Mouse (Mus musculus) ES-E14 (cell line): ENCODE data around the gene Stam2. TPM values are rescaled to one million over a fixed set of nuclear protein-coding genes. Genes with fewer than 3 reads are reported as not detected.

ENCODE experiments used
- DNase-seq: peaks from one replicate; pipeline ENCODE4 v3.0.0-alpha.2; 2013; ENCODE audit warnings: low read depth, low spot score
- H3K27ac ChIP-seq: 2 replicates; pipeline ENCODE4 v1.5.1; 2012; ENCODE audit warnings: low read depth, mild to moderate bottlenecking, low read length, moderate library complexity, mixed read lengths; ENCODE audit not compliant: poor library complexity, insufficient read depth, severe bottlenecking
- H3K36me3 ChIP-seq: 2 replicates; pipeline ENCODE4 v1.6.1; 2012; ENCODE audit warnings: mild to moderate bottlenecking, low read length, moderate library complexity, mixed read lengths; ENCODE audit not compliant: control insufficient read depth, poor library complexity, insufficient read depth, severe bottlenecking
- H3K4me1 ChIP-seq, 2 experiments: fragments of 150-350 bp in 1 of 2; sonication (generic) in 1 of 2; 2 replicates each; pipeline ENCODE4 v1.6.1; 2012; ENCODE audit warnings: low read length in 2 of 2, mild to moderate bottlenecking in 1 of 2, mixed read lengths in 1 of 2; ENCODE audit not compliant: control insufficient read depth in 2 of 2, insufficient read depth in 2 of 2, poor library complexity in 1 of 2
- H3K4me3 ChIP-seq, 2 experiments: fragments of 150-350 bp in 1 of 2; sonication (generic) in 1 of 2; 2 replicates each; pipeline ENCODE4 v1.5.1; 2012; ENCODE audit warnings: low read length in 2 of 2, low read depth in 1 of 2, mild to moderate bottlenecking in 1 of 2, mixed read lengths in 1 of 2; ENCODE audit not compliant: insufficient read depth in 1 of 2, poor library complexity in 1 of 2, severe bottlenecking in 1 of 2
- H3K9ac ChIP-seq: 2 replicates; pipeline ENCODE4 v1.6.1; 2012; ENCODE audit warnings: low read depth, mild to moderate bottlenecking, low read length, mixed read lengths; ENCODE audit not compliant: poor library complexity, insufficient read depth, severe bottlenecking
- H3K9me3 ChIP-seq: fragments of 150-350 bp; sonication (generic); 2 replicates; pipeline ENCODE4 v1.6.1; 2012; ENCODE audit warnings: low read depth, mild to moderate bottlenecking, low read length; ENCODE audit not compliant: control insufficient read depth, insufficient read depth
- CHD2 ChIP-seq: IDR thresholded peaks from 2 replicates; pipeline ENCODE4 v1.6.1; 2014; ENCODE audit warnings: mild to moderate bottlenecking, low read depth, low read length, inconsistent platforms
- HCFC1 ChIP-seq: IDR thresholded peaks from 2 replicates; pipeline ENCODE4 v1.6.1; 2012; ENCODE audit warnings: low read length, inconsistent platforms, borderline replicate concordance; ENCODE audit not compliant: insufficient read depth
- MAFK ChIP-seq: IDR thresholded peaks from 2 replicates; pipeline ENCODE4 v1.6.1; 2014; ENCODE audit warnings: mild to moderate bottlenecking, low read depth, low read length, inconsistent platforms; ENCODE audit not compliant: insufficient read depth
- ZC3H11A ChIP-seq: IDR thresholded peaks from 2 replicates; pipeline ENCODE4 v1.6.1; 2012; ENCODE audit warnings: low read depth, mild to moderate bottlenecking, inconsistent platforms, low read length, borderline replicate concordance
- ZNF384 ChIP-seq: IDR thresholded peaks from 2 replicates; pipeline ENCODE4 v1.6.1; 2012; ENCODE audit warnings: low read depth, low read length, inconsistent platforms
- in situ Hi-C, 2 experiments: fragments of 600-800 bp; cut with MboI; formaldehyde crosslinking; loops; one replicate each; pipeline ENCODE4 v1.15.1; 2025; ENCODE audit warnings: low sequenced_read_pairs in 2 of 2, inconsistent platforms in 1 of 2; ENCODE audit not compliant: unreplicated experiment in 2 of 2
- total RNA-seq: library from RNA; depleted of rRNA; stranded (reverse); fragments of 300-350 nt; gene quantifications from 2 replicates; pipeline ENCODE4 v1.2.3, GENCODE M21; 2012

The Stam2 gene
- total RNA-seq, 1 experiment = 24.5 TPM

DNA sequence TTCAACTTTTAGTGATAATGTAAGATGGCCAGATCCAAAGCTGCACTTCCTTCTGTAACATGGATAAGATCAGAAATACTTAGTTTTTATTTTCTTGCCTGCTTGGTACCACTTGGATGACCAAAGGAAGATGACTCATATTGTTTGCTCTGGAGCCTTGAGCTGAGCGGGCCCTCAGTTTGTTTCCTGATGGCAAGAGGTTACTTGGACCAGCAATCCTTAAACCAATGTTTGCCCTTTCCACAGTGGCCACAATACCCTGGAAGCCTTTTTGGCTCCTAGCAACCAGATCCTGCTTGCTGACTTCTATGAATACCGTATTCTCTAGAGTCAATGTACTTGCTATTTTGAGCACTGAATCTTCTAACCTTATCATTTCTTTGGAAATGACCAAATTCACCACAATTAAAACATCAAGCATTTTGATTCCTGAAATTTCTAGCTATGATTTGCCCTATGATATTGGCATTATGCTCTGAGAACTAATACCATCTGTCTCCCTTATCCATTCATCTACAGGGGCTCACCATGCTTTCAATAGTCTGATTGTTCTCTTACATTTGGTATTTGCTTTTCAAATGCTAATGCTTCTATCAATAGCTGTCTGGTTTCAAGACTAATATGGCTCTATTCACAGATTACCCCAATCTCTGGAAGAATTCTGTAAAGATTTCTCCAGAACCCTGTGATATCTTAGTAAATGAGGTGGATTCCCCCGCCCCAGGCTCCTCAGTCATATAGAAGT lies 11.7 kb upstream of the Stam2 start:
- no peak overlapping the region for H3K9ac ChIP-seq
- H3K4me1 ChIP-seq = no peaks in the 10 kb centered on the region
- H3K27ac ChIP-seq = no peak overlapping the region
- no peak overlapping the region for H3K4me3 ChIP-seq
- DNase-seq = no peak
- TF ChIP-seq MAFK (no peak), ZC3H11A (no peak), ZNF384 (no peak), HCFC1 (no peak)
- H3K36me3 ChIP-seq = no peaks in the 10 kb centered on the region
- H3K9me3 ChIP-seq = no peaks in the 10 kb centered on the region
- in situ Hi-C loops = loop anchor here in 1 of 2 experiments (25.0 kb wide), 1 partner anchor 334 kb away; no protein-coding TSS in a partner anchor

DNA sequence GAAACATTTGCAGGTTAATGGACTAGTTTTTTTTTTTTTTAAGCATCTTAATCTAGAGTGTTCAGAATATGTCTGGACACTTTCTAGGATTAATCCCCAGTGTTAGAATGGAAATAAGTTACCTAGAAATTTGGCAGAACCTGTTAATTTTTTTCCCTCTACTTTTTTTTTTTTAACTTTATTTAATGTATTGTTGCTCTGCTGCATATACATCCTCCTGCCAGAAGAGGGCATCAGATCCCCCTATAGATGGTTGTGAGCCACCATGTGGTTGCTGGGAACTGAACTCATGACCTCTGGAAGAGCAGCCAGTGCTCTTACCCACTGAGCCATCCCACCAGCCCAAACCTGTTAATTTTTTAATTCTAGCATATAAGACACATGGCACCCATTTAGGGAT lies 2.0 kb upstream of the Stam2 start:
- no peak for DNase-seq
- TF ChIP-seq ZC3H11A (no peak), ZNF384 (peak; percentile 94)
- in situ Hi-C loops = no loop called here
- Histone ChIP-seq H3K9ac (no peak overlapping the region), H3K27ac (no peak overlapping the region), H3K4me3 (no peak overlapping the region), H3K4me1 (no peaks in the 10 kb centered on the region; a peak in 1 of 4 replicates), H3K9me3 (no peaks in the 10 kb centered on the region), H3K36me3 (no peaks in the 10 kb centered on the region)

DNA sequence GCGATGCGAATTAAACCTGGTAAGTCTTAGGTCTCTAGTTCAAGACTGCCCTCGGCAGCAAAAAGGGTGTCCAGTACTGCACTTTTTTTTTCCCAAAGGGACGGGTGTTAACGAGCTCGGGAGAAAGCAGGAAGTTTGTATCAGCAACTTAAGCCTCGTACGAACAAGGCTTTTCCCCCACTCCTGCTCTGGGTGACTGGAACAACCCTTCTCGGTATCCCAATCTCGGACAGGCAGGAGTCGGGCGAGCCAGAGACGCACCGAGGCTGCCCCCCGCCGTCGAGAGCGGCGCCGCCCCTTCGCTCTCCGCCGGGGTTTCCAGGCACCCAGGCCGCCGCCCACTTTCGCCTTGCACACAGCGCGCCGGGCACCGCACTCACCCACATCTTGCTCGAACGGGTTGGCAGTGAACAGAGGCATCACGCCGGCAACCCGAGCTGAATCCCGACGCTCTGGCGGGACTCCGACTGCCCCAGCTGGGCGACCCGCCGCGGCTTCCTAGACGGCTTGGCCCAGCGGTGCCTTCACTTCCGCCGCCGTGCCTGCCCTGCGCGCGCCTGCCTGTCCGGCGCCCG lies 313 bp downstream of the Stam2 start:
- peak overlapping the region; percentile 96 for H3K9ac ChIP-seq
- peak; percentile 36 for DNase-seq
- in situ Hi-C loops = no loop called here
- H3K27ac ChIP-seq = peak overlapping the region; percentile 88; the same call in 1 of the 2 replicates
- TF ChIP-seq ZNF384 = no peak
- no peak for TF ChIP-seq CHD2
- TF ChIP-seq ZC3H11A = no peak
- no peak for TF ChIP-seq HCFC1
- no peak for TF ChIP-seq MAFK
- H3K4me3 ChIP-seq = peak overlapping the region; percentile 77 to 84
- no peaks in the 10 kb centered on the region for H3K9me3 ChIP-seq
- H3K36me3 ChIP-seq = no peaks in the 10 kb centered on the region
- peaks cover 0 to 2% of the 10 kb centered on the region in 2 experiments; a peak in 2 of 4 replicates for H3K4me1 ChIP-seq

DNA sequence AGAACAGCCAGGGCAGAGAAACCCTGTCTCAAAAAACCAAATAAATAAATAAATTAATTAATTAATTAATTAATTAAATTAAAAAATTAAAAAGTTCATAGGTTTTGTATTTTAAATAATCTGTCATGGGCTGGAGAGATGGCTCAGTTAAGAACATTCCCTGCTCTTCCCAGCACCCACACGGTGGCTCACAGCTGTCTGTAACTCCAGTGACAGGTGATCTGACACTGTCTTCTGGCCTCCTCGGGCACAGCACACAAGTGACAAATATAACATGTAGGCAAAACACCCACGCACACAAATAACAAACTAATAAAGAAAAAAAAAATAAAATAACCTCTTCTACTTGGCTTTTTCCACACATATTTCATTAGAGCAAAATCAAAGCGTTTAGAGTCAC lies 1.5 kb downstream of the Stam2 start:
- in situ Hi-C loops = no loop called here
- TF ChIP-seq ZNF384 = no peak
- no peak for TF ChIP-seq CHD2
- TF ChIP-seq MAFK = no peak
- TF ChIP-seq HCFC1 = no peak
- no peak for TF ChIP-seq ZC3H11A

More for the DNA sequence above, 1.5 kb downstream of the Stam2 start:
- Histone ChIP-seq H3K9me3 (no peaks in the 10 kb centered on the region), H3K4me3 (0 out of 4 replicates have a peak overlapping the region, but pooled peaks of 1 of the 2 experiments have one; percentile 84), H3K4me1 (peaks cover 0 to 2% of the 10 kb centered on the region in 2 experiments; a peak in 2 of 4 replicates), H3K27ac (no peak overlapping the region), H3K36me3 (no peaks in the 10 kb centered on the region), H3K9ac (no peak overlapping the region)
- DNase-seq = no peak
